Mouse (Mus musculus) liver, adult 2 months (tissue): ENCODE measurements around the gene Aktip. TPM values are rescaled to one million over a fixed set of nuclear protein-coding genes. Genes with fewer than 3 reads are reported as not detected.

Experiments used
- DNase-seq: peaks from one replicate; pipeline ENCODE4 v3.0.0-alpha.2; 2011; ENCODE audit warnings: low read depth, low spot score; ENCODE audit errors: extremely low read depth
- H3K27ac ChIP-seq: fragments of 200-500 bp; replicated peaks from 2 replicates; pipeline ENCODE4 v1.5.1; 2012; ENCODE audit warnings: low read depth, mild to moderate bottlenecking, control low read depth, inconsistent platforms, low read length; ENCODE audit not compliant: insufficient read depth
- H3K27me3 ChIP-seq: fragments of 200-500 bp; 2 replicates; pipeline ENCODE4 v1.6.1; 2012; ENCODE audit warnings: mild to moderate bottlenecking, moderate library complexity, low read length, inconsistent platforms; ENCODE audit not compliant: control insufficient read depth, insufficient read depth
- H3K36me3 ChIP-seq: fragments of 200-500 bp; 2 replicates; pipeline ENCODE4 v1.6.1; 2012; ENCODE audit warnings: low read length, inconsistent platforms; ENCODE audit not compliant: control insufficient read depth, insufficient read depth
- H3K4me1 ChIP-seq: fragments of 200-500 bp; 2 replicates; pipeline ENCODE4 v1.6.1; 2011; ENCODE audit warnings: low read length; ENCODE audit not compliant: control insufficient read depth, insufficient read depth
- H3K4me3 ChIP-seq: fragments of 200-500 bp; 2 replicates; pipeline ENCODE4 v1.5.1; 2011; ENCODE audit warnings: low read depth, mild to moderate bottlenecking, control low read depth, low read length, moderate library complexity; ENCODE audit not compliant: insufficient read depth
- H3K79me2 ChIP-seq: fragments of 200-500 bp; 2 replicates; pipeline ENCODE4 v1.6.1; 2012; ENCODE audit warnings: inconsistent platforms, mild to moderate bottlenecking, low read length, moderate library complexity; ENCODE audit not compliant: control insufficient read depth, insufficient read depth
- H3K9ac ChIP-seq: fragments of 200-500 bp; 2 replicates; pipeline ENCODE4 v1.6.1; 2012; ENCODE audit warnings: low read depth, mild to moderate bottlenecking, control low read depth, inconsistent platforms, low read length
- CTCF ChIP-seq: fragments of 200-500 bp; IDR thresholded peaks from 2 replicates; pipeline ENCODE4 v1.5.1; 2011; ENCODE audit warnings: low read depth, low read length, control low read depth
- POLR2A ChIP-seq: fragments of 200-500 bp; IDR thresholded peaks from 2 replicates; pipeline ENCODE4 v1.6.1; 2011; ENCODE audit warnings: low read length, control low read depth; ENCODE audit not compliant: insufficient read depth; ENCODE audit errors: extremely low read depth
- WGBS: fragments of 180-500 bp; shearing (Covaris S2); methylation state at CpG from one replicate; pipeline ENCODE4 v1.1.7; 2018; 5-methylcytosine and 5-hydroxymethylcytosine counted together
- polyA plus RNA-seq: library from polyadenylated mRNA; depleted of rRNA; stranded (reverse); fragments of >200 nt; gene quantifications from 2 replicates; pipeline ENCODE4 v1.2.3, GENCODE M21; 2012
- total RNA-seq: library from RNA; depleted of rRNA; stranded (reverse); fragments of >200 nt; gene quantifications from 2 replicates; pipeline ENCODE4 v1.2.3, GENCODE M21; 2014

The Aktip gene
- total and polyA plus RNA-seq, 2 experiments: 8.9 to 9.9 TPM

DNA sequence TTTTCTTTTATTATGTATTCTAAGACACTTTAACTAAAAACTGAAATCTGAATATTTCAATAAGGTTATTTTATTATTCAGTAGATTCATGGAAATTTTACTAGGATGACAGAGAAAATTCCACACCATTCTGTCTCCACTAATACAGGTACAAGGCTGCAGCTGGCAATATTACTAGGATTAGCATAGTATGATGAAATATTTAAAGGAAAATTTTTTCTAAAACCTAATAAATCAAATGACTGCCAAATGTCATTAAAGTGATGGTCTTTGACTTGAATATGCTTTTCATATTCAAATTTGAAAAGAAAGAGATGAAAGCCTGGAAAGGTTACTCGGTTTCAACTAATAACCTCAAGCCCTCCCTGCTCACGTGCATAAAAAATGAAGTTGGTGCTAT, 34.3 kb upstream of the Aktip start:
- Histone ChIP-seq H3K4me1 (no peaks in the 10 kb centered on the region), H3K36me3 (no peaks in the 10 kb centered on the region; the same call in 1 of the 2 replicates), H3K79me2 (no peaks in the 10 kb centered on the region), H3K4me3 (no peak overlapping the region), H3K9ac (no peak overlapping the region), H3K27ac (no peak overlapping the region), H3K27me3 (no peaks in the 10 kb centered on the region)
- TF ChIP-seq CTCF (no peak), POLR2A (no peak)
- WGBS: 95% methylated on average over 2 of the region's 2 CpGs
- DNase-seq: no peak

GRCm38 (mm10) chr8:91227421-91227841, 27.7 kb upstream of the Aktip start:
- 0 out of 2 replicates have a peak, but pooled peaks cover 3% of the 10 kb centered on the region for H3K4me1 ChIP-seq
- DNase-seq: peak; percentile 88
- no peak for TF ChIP-seq POLR2A
- no peak for TF ChIP-seq CTCF
- no peak overlapping the region for H3K9ac ChIP-seq
- 28% methylated on average over 7 of the region's 7 CpGs for WGBS
- no peak overlapping the region for H3K4me3 ChIP-seq
- no peaks in the 10 kb centered on the region for H3K79me2 ChIP-seq
- H3K27ac ChIP-seq: no peak overlapping the region
- H3K36me3 ChIP-seq: no peaks in the 10 kb centered on the region; the same call in 1 of the 2 replicates
- no peaks in the 10 kb centered on the region for H3K27me3 ChIP-seq

- Histone ChIP-seq H3K27ac (no peak overlapping the region), H3K36me3 (no peaks in the 10 kb centered on the region; the same call in 1 of the 2 replicates), H3K4me1 (0 out of 2 replicates have a peak, but pooled peaks cover 3% of the 10 kb centered on the region), H3K27me3 (no peaks in the 10 kb centered on the region), H3K4me3 (no peak overlapping the region), H3K79me2 (no peaks in the 10 kb centered on the region), H3K9ac (no peak overlapping the region)
- TF ChIP-seq POLR2A: no peak
- TF ChIP-seq CTCF: no peak
- 96% methylated on average over 7 of the region's 7 CpGs for WGBS
- DNase-seq: no peak
These were observed 24.5 kb upstream of the Aktip start for GRCm38 (mm10) chr8:91224227-91224626.

DNA sequence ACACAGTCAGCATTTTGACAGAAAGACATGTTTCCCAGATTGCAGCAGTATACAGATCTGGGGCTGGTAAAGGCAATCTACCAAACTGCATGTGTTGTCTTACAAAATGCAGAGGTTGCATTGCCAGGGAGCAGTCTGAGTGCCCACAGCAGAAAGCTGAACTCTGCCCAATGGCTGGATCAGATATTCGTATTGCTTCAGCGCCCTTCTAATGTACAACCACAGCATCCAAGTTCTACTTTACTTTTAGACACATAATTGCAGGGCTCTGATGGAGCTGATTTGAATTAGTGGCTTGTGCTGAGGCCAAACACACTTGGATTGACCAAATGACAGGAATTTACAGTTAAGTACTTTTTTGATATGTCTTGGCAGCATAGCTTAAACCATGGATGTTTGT, 22.1 kb upstream of the Aktip start:
- no peaks in the 10 kb centered on the region; the same call in 1 of the 2 replicates for H3K36me3 ChIP-seq
- TF ChIP-seq POLR2A: no peak
- TF ChIP-seq CTCF: no peak
- 93% methylated on average over 2 of the region's 2 CpGs for WGBS

DNA sequence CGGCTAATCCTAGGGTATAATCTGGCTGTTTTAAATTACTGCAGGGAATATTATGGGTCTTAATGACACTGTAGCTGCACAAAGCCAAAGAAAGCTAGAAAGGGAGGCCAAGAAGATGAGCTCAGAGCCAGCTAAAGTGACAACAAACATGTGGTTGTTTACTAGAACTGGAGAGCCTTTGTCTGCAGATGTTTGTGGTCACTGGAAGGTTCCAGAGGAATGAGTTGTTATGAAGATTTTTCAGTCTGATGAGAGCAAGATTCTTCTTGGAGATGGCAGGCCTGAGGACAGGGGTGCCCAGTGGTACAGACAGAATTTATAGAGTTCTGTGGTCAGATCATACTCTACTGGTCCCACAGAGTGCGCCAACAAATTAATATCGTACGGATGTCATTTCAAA, 18.5 kb upstream of the Aktip start:
- no peak for TF ChIP-seq POLR2A
- TF ChIP-seq CTCF: no peak
- H3K9ac ChIP-seq: no peak overlapping the region
- no peaks in the 10 kb centered on the region for H3K79me2 ChIP-seq
- no peak overlapping the region for H3K27ac ChIP-seq
- WGBS: 96% methylated on average over 4 of the region's 4 CpGs
- no peaks in the 10 kb centered on the region for H3K27me3 ChIP-seq
- no peaks in the 10 kb centered on the region for H3K4me1 ChIP-seq
- no peaks in the 10 kb centered on the region; the same call in 1 of the 2 replicates for H3K36me3 ChIP-seq
- no peak for DNase-seq
- H3K4me3 ChIP-seq: no peak overlapping the region

More for the DNA sequence above, 22.1 kb upstream of the Aktip start:
- Histone ChIP-seq H3K27ac (no peak overlapping the region), H3K27me3 (no peaks in the 10 kb centered on the region), H3K4me3 (no peak overlapping the region), H3K4me1 (no peaks in the 10 kb centered on the region), H3K9ac (no peak overlapping the region), H3K79me2 (no peaks in the 10 kb centered on the region)
- DNase-seq: no peak

DNA sequence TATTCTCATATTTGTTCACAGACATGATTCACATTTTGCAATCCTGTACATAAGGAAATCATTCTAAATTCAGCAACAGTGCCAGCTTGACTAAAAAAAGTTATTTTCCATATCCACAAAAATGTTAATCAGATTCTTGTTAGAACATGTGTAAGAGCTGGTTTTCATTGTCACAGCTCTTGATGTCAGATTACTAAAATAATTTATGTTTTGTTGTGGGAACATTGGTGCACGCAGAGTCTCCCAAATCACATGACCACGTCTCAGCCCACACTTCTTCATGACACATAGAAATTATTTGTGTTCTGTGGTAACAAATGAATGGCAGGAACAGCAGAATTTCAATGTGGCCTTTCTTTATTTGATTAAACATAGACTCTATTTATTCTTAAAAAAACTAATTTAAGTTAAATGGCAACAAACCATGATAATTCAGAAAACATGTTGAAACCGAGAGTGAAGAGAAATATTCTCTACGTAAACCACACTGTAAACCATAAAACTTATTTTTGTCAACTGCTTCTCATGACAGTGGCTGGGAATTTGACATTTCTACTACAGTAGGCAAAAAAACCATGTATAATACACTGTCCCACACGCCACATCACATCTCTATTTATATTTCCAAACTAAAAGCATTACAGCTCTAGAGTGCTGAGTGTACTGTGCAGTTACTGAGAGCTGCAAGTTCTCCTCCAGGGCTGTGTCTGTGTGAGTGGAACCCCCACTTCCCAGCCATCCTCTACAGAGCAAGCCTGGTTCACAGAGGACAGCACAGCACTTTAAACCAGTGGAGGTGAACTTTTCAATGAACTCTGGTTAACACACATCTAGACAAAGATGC, 17.5 kb upstream of the Aktip start:
- H3K79me2 ChIP-seq: no peaks in the 10 kb centered on the region
- no peak overlapping the region for H3K27ac ChIP-seq
- no peaks in the 10 kb centered on the region for H3K27me3 ChIP-seq
- DNase-seq: no peak
- no peak overlapping the region for H3K4me3 ChIP-seq
- H3K4me1 ChIP-seq: no peaks in the 10 kb centered on the region
- no peak overlapping the region for H3K9ac ChIP-seq
- TF ChIP-seq POLR2A (no peak), CTCF (no peak)
- no peaks in the 10 kb centered on the region; the same call in 1 of the 2 replicates for H3K36me3 ChIP-seq
- 96% methylated on average over 5 of the region's 5 CpGs for WGBS
